Mouse (Mus musculus) bone marrow macrophage, adult 2 months (primary cell): ENCODE results near the gene Qsox1.

Experiments used
- CTCF ChIP-seq: IDR thresholded peaks from 2 replicates; pipeline ENCODE4 v1.5.1; 2012; ENCODE audit warnings: low read depth, mild to moderate bottlenecking, low read length, moderate library complexity
- POLR2A ChIP-seq: IDR thresholded peaks from 2 replicates; pipeline ENCODE4 v1.6.1; 2012; ENCODE audit warnings: mild to moderate bottlenecking, low read depth, low read length, borderline replicate concordance

DNA sequence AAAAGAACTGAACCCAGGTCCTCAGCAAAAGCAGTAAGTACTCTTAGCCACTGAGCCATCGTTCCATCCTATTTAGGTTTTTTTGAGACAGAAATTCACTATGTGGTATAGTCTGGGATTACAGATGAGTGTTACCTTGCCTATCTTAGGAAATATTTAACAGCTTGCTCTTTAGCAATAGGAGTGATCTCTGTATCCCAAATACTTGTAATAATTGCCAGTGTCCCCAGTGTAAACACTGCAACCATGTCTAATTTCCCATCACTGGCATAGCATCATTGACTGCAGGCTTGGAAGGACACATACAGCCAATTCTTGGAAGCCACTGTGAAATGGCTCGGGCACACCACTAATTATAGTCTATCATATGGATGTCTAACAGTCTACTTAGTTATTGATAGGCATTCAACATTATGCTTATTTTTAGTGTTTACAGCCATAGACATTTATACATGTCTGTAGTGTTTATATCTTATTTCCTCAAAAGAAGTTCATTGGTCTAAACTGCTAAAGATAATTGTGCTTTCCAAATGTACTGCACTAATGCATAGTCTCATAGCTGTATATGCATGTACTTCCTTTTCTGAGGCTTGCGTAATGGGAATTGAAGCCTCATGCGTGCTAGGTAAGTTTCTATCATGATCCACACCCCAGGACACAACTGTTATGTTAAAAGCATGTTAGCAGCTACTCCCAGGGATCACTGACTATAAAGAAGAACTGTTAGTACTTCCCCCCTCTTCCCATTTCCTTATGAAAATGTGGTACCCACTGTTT is 13.4 kb upstream of the Qsox1 start:
- TF ChIP-seq CTCF (no peak), POLR2A (no peak)
